Mouse (Mus musculus): ENCODE measurements at regions not wholly inside any gene's neighbourhood (a gene's known extent, or its start where the extent isn't known, plus 50 kb on each side); places are given as distances from the start of the nearest gene placed in this dataset.

GRCm38 (mm10) chr4:31877389-31877788 is 86.5 kb upstream of the Map3k7 start:
- no peak for TF ChIP-seq TCF3 (IDR thresholded peaks at IDR 0.05; ENCODE audit: insufficient read length, low read depth)
- no peak for TF ChIP-seq SRF (IDR thresholded peaks at IDR 0.05; ENCODE audit: control insufficient read depth, insufficient read length, low read depth)
- TF ChIP-seq MYOG (IDR thresholded peaks at IDR 0.05; ENCODE audit: control insufficient read depth in 1 of 3, insufficient read depth in 1 of 3, insufficient read length in 2 of 3, low read depth in 2 of 3): no peak
- TF ChIP-seq TCF12 (IDR thresholded peaks at IDR 0.05; ENCODE audit: insufficient read depth, poor library complexity, severe bottlenecking): no peak
- no peak for TF ChIP-seq REST (IDR thresholded peaks at IDR 0.05; ENCODE audit: insufficient read depth, insufficient read length)
- TF ChIP-seq MYOD1 (IDR thresholded peaks at IDR 0.05; ENCODE audit: control insufficient read depth in 1 of 3, insufficient read length in 2 of 3, low read depth in 2 of 3): no peak
- no peak for TF ChIP-seq POLR2A (IDR thresholded peaks at IDR 0.05; ENCODE audit: insufficient read length, low read depth)
- no peak for TF ChIP-seq USF1 (IDR thresholded peaks at IDR 0.05; ENCODE audit: low read depth)
- no peak for TF ChIP-seq E2F4 (IDR thresholded peaks at IDR 0.05; ENCODE audit: insufficient read depth)
- no peak for TF ChIP-seq POLR2AphosphoS2 (IDR thresholded peaks at IDR 0.05; ENCODE audit: insufficient read length, low read depth)
- H3K36me3 ChIP-seq (ENCODE audit: control insufficient read depth, insufficient read depth): no peaks in the 10 kb centered on the region
- no peaks in the 10 kb centered on the region for H3K79me2 ChIP-seq (ENCODE audit: control insufficient read depth, insufficient read depth)
- H3K4me2 ChIP-seq (ENCODE audit: low read depth): no peak overlapping the region
- no peak overlapping the region for H3K4me3 ChIP-seq
- H3ac ChIP-seq (ENCODE audit: control insufficient read depth, insufficient read length): no peak overlapping the region
- H3K27me3 ChIP-seq (ENCODE audit: control insufficient read depth, insufficient read depth, insufficient read length): no peaks in the 10 kb centered on the region

- no peaks in the 10 kb centered on the region for H3K27me3 ChIP-seq (ENCODE audit: control insufficient read depth, insufficient read depth, insufficient read length)
- no peak overlapping the region for H3ac ChIP-seq (ENCODE audit: control insufficient read depth, insufficient read length)
- H3K79me2 ChIP-seq (ENCODE audit: control insufficient read depth, insufficient read depth): no peaks in the 10 kb centered on the region
- TF ChIP-seq CEBPB (IDR thresholded peaks at IDR 0.05; ENCODE audit: insufficient read depth, poor library complexity, severe bottlenecking): no peak
- no peak for TF ChIP-seq POLR2A (IDR thresholded peaks at IDR 0.05; ENCODE audit: insufficient read length, low read depth)
- TF ChIP-seq MAX (IDR thresholded peaks at IDR 0.05; ENCODE audit: low read depth): no peak
- TF ChIP-seq MYOG (IDR thresholded peaks at IDR 0.05; ENCODE audit: control insufficient read depth in 1 of 3, insufficient read depth in 1 of 3, insufficient read length in 2 of 3, low read depth in 2 of 3): no peak
- no peak for TF ChIP-seq E2F4 (IDR thresholded peaks at IDR 0.05; ENCODE audit: insufficient read depth)
- no peak for TF ChIP-seq MYOD1 (IDR thresholded peaks at IDR 0.05; ENCODE audit: control insufficient read depth in 1 of 3, insufficient read length in 2 of 3, low read depth in 2 of 3)
- no peak for TF ChIP-seq POLR2AphosphoS2 (IDR thresholded peaks at IDR 0.05; ENCODE audit: insufficient read length, low read depth)
- no peaks in the 10 kb centered on the region for H3K36me3 ChIP-seq (ENCODE audit: control insufficient read depth, insufficient read depth)
- H3K4me2 ChIP-seq (ENCODE audit: low read depth): no peak overlapping the region
- H3K4me3 ChIP-seq: no peak overlapping the region
Measured at GRCm38 (mm10) chr4:31878493-31879191, 85.3 kb upstream of the Map3k7 start.

- no peak overlapping the region for H3K4me2 ChIP-seq (ENCODE audit: low read depth)
- H3K27me3 ChIP-seq (ENCODE audit: control insufficient read depth, insufficient read depth, insufficient read length): no peaks in the 10 kb centered on the region
- no peak overlapping the region for H3ac ChIP-seq (ENCODE audit: control insufficient read depth, insufficient read length)
- H3K4me3 ChIP-seq: no peak overlapping the region
- H3K79me2 ChIP-seq (ENCODE audit: control insufficient read depth, insufficient read depth): no peaks in the 10 kb centered on the region
- no peaks in the 10 kb centered on the region for H3K36me3 ChIP-seq (ENCODE audit: control insufficient read depth, insufficient read depth)
- TF ChIP-seq MAX (IDR thresholded peaks at IDR 0.05; ENCODE audit: low read depth) (no peak), SRF (IDR thresholded peaks at IDR 0.05; ENCODE audit: control insufficient read depth, insufficient read length, low read depth) (no peak), USF1 (IDR thresholded peaks at IDR 0.05; ENCODE audit: low read depth) (no peak), TCF12 (IDR thresholded peaks at IDR 0.05; ENCODE audit: insufficient read depth, poor library complexity, severe bottlenecking) (no peak), MYOD1 (IDR thresholded peaks at IDR 0.05; ENCODE audit: control insufficient read depth in 1 of 3, insufficient read length in 2 of 3, low read depth in 2 of 3) (no peak), POLR2A (IDR thresholded peaks at IDR 0.05; ENCODE audit: insufficient read length, low read depth) (no peak), CEBPB (IDR thresholded peaks at IDR 0.05; ENCODE audit: insufficient read depth, poor library complexity, severe bottlenecking) (no peak)
Measured at GRCm38 (mm10) chr4:31879192-31879585, 84.7 kb upstream of the Map3k7 start.

GRCm38 (mm10) chr4:31880213-31880612 is 83.7 kb upstream of the Map3k7 start:
- no peak overlapping the region for H3ac ChIP-seq (ENCODE audit: control insufficient read depth, insufficient read length)
- H3K27me3 ChIP-seq (ENCODE audit: control insufficient read depth, insufficient read depth, insufficient read length): no peaks in the 10 kb centered on the region
- no peak for TF ChIP-seq TCF3 (IDR thresholded peaks at IDR 0.05; ENCODE audit: insufficient read length, low read depth)
- no peak for TF ChIP-seq POLR2A (IDR thresholded peaks at IDR 0.05; ENCODE audit: insufficient read length, low read depth)
- no peak for TF ChIP-seq POLR2AphosphoS2 (IDR thresholded peaks at IDR 0.05; ENCODE audit: insufficient read length, low read depth)
- no peak for TF ChIP-seq TCF12 (IDR thresholded peaks at IDR 0.05; ENCODE audit: insufficient read depth, poor library complexity, severe bottlenecking)
- TF ChIP-seq SRF (IDR thresholded peaks at IDR 0.05; ENCODE audit: control insufficient read depth, insufficient read length, low read depth): no peak
- TF ChIP-seq CEBPB (IDR thresholded peaks at IDR 0.05; ENCODE audit: insufficient read depth, poor library complexity, severe bottlenecking): no peak
- no peak for TF ChIP-seq MAX (IDR thresholded peaks at IDR 0.05; ENCODE audit: low read depth)
- no peak for TF ChIP-seq REST (IDR thresholded peaks at IDR 0.05; ENCODE audit: insufficient read depth, insufficient read length)
- TF ChIP-seq USF1 (IDR thresholded peaks at IDR 0.05; ENCODE audit: low read depth): no peak
- TF ChIP-seq MYOD1 (IDR thresholded peaks at IDR 0.05; ENCODE audit: control insufficient read depth in 1 of 3, insufficient read length in 2 of 3, low read depth in 2 of 3): no peak
- no peak for TF ChIP-seq MYOG (IDR thresholded peaks at IDR 0.05; ENCODE audit: control insufficient read depth in 1 of 3, insufficient read depth in 1 of 3, insufficient read length in 2 of 3, low read depth in 2 of 3)
- no peak for TF ChIP-seq E2F4 (IDR thresholded peaks at IDR 0.05; ENCODE audit: insufficient read depth)
- H3K4me3 ChIP-seq: no peak overlapping the region
- no peaks in the 10 kb centered on the region for H3K79me2 ChIP-seq (ENCODE audit: control insufficient read depth, insufficient read depth)
- H3K4me2 ChIP-seq (ENCODE audit: low read depth): no peak overlapping the region
- no peaks in the 10 kb centered on the region for H3K36me3 ChIP-seq (ENCODE audit: control insufficient read depth, insufficient read depth)

- no peak overlapping the region for H3K4me2 ChIP-seq (ENCODE audit: low read depth)
- TF ChIP-seq USF1 (IDR thresholded peaks at IDR 0.05; ENCODE audit: low read depth) (no peak), MYOD1 (IDR thresholded peaks at IDR 0.05; ENCODE audit: control insufficient read depth in 1 of 3, insufficient read length in 2 of 3, low read depth in 2 of 3) (no peak), CEBPB (IDR thresholded peaks at IDR 0.05; ENCODE audit: insufficient read depth, poor library complexity, severe bottlenecking) (no peak), REST (IDR thresholded peaks at IDR 0.05; ENCODE audit: insufficient read depth, insufficient read length) (no peak), TCF3 (IDR thresholded peaks at IDR 0.05; ENCODE audit: insufficient read length, low read depth) (no peak), MAX (IDR thresholded peaks at IDR 0.05; ENCODE audit: low read depth) (no peak), SRF (IDR thresholded peaks at IDR 0.05; ENCODE audit: control insufficient read depth, insufficient read length, low read depth) (no peak), POLR2A (IDR thresholded peaks at IDR 0.05; ENCODE audit: insufficient read length, low read depth) (no peak)
- H3ac ChIP-seq (ENCODE audit: control insufficient read depth, insufficient read length): no peak overlapping the region
Measured at GRCm38 (mm10) chr4:31889673-31890072, 74.2 kb upstream of the Map3k7 start.

More at GRCm38 (mm10) chr4:31889673-31890072, 74.2 kb upstream of the Map3k7 start:
- no peak overlapping the region for H3K4me3 ChIP-seq
- H3K27me3 ChIP-seq (ENCODE audit: control insufficient read depth, insufficient read depth, insufficient read length): no peaks in the 10 kb centered on the region
- H3K79me2 ChIP-seq (ENCODE audit: control insufficient read depth, insufficient read depth): no peaks in the 10 kb centered on the region
- no peaks in the 10 kb centered on the region for H3K36me3 ChIP-seq (ENCODE audit: control insufficient read depth, insufficient read depth)
